Comparison of ENCODE assay signal across 8 mouse cellular contexts in the genomic region with DNA sequence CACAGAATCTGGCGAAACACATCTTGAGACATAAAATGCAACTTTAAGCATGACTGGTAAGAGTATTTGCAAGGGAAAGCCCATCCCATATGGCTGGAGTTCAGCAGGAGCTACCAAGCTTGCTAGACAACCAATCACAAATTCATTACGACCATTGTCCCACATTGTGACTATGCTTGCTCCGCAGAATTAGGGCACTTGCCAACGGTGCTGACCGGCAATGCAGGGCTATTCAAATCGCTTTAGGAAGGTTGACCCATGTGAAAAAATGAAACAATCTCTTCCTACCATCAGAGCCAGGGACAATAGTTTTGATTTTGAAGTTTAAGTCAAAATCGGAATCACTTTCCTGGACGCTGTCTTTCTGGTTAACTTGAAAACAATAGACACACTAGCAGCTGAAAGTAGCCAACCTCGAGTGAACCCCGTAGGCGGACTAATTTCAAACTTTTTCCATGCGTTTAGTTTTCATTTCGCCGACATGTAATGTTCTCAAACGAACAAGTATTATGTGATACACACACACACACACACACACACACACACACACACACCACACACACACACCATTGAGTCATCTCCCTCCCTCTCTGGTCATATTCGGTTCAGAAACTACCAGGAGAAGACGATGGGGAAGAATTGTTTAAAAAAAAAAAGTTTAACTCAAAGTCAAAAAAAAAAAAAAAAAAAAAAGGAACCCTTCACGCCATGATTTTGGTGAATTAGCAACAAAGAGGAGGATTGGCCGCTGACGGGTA. TPM values are rescaled to one million over a fixed set of nuclear protein-coding genes. Genes with fewer than 3 reads are reported as not detected.
DNase-seq lines count a peak whose midpoint lies in the region; ATAC-seq and TF ChIP-seq lines count a peak whose summit lies in the region.

Gene Kat2b, plus strand, starts transcription at position 701 of the 758 bp plus-strand sequence.

- intact Hi-C loops in heart, postnatal 10 days (cut with DNase I) = loop anchor here (2.0 to 10.0 kb wide), 4 partner anchors 54 to 122 kb away; partner anchors contain the start of genes Rab5a and Sgo1

- H3K9me3 ChIP-seq in G1E (replicated peaks) = no peaks in the 10 kb centered on the region
- no peaks in the 10 kb centered on the region for H3K9me3 ChIP-seq in lung, embryonic 14.5 days (ENCODE audit: low read depth, low read length)

- H3K4me1 ChIP-seq in G1E (ENCODE audit: insufficient read depth, low read depth, low read length) = peaks cover 37% of the 10 kb centered on the region
- peaks cover 21% of the 10 kb centered on the region for H3K4me1 ChIP-seq in bone marrow macrophage, adult 2 months (ENCODE audit: control insufficient read depth, insufficient read depth, low read length)
- peaks cover 15% of the 10 kb centered on the region for H3K4me1 ChIP-seq in lung, embryonic 14.5 days (ENCODE audit: insufficient read depth)

- no peak for DNase-seq in G1E (ENCODE audit: low spot score)
- DNase-seq in fat pad, adult 2 months (ENCODE audit: extremely low read depth, low read depth, low spot score) = peak; percentile 71
- peak; percentile 81 to 82 for DNase-seq in heart, postnatal 10 days
- peak; percentile 56 to 65 for DNase-seq in kidney, postnatal 36 days
- peak; percentile 64 for DNase-seq in lung, embryonic 14.5 days
- no peak for DNase-seq in right cerebral cortex, postnatal 4 days

- peak within 1 kb of the TSS; percentile 94 for H3K4me3 ChIP-seq in G1E (ENCODE audit: low read depth, low read length)
- H3K4me3 ChIP-seq in bone marrow macrophage, adult 2 months (ENCODE audit: insufficient read depth, low read length) = peak within 1 kb of the TSS; percentile 93
- H3K4me3 ChIP-seq in lung, embryonic 14.5 days (ENCODE audit: low read depth, low read length) = peak within 1 kb of the TSS; percentile 81

- WGBS in lung, embryonic 14.5 days = 4% methylated on average over 20 of the region's 20 CpGs

- H3K27me3 ChIP-seq in G1E (ENCODE audit: insufficient read depth, low read length) = no peaks in the 10 kb centered on the region
- H3K27me3 ChIP-seq in lung, embryonic 14.5 days (ENCODE audit: insufficient read depth, low read length) = no peaks in the 10 kb centered on the region

- H3K36me3 ChIP-seq in G1E (replicated peaks) = no peaks in the 10 kb centered on the region
- no peaks in the 10 kb centered on the region for H3K36me3 ChIP-seq in lung, embryonic 14.5 days (ENCODE audit: insufficient read depth)

- ATAC-seq in G1E (ENCODE audit: extremely low read depth, insufficient number of reproducible peaks, low FRiP score, poor library complexity, severe bottlenecking) = no peak
- no peak for ATAC-seq in lung, embryonic 14.5 days (ENCODE audit: insufficient read depth)
- ATAC-seq in neutrophil, adult 5-6 weeks (ENCODE audit: extremely low read depth, insufficient number of reproducible peaks, low FRiP score, poor library complexity, severe bottlenecking) = no peak; the same call in 1 of the 2 replicates

- no peak for TF ChIP-seq POLR2A in bone marrow macrophage, adult 2 months (IDR thresholded peaks at IDR 0.05; ENCODE audit: borderline replicate concordance, low read depth, low read length)

- H3K9ac ChIP-seq in lung, embryonic 14.5 days = peak within 1 kb of the TSS; percentile 84

- no peak for TF ChIP-seq CTCF in G1E (IDR thresholded peaks at IDR 0.05; ENCODE audit: low read depth, low read length)
- no peak for TF ChIP-seq CTCF in bone marrow macrophage, adult 2 months (IDR thresholded peaks at IDR 0.05; ENCODE audit: low read depth, low read length)
- no peak for TF ChIP-seq CTCF in lung, embryonic 14.5 days (IDR thresholded peaks at IDR 0.05; ENCODE audit: low read depth)

- H3K4me2 ChIP-seq in lung, embryonic 14.5 days = peak within 1 kb of the TSS; percentile 96

- peak within 1 kb of the TSS; percentile 91 for H3K27ac ChIP-seq in bone marrow macrophage, adult 2 months (ENCODE audit: insufficient read depth, low read depth, low read length)
- peak within 1 kb of the TSS; percentile 92 for H3K27ac ChIP-seq in lung, embryonic 14.5 days (ENCODE audit: low read depth)

RNA-seq across cellular contexts. Expression of gene Kat2b, which starts in this region (rescaled TPM):
- 27.1 and 27.7 TPM in 2 replicates for total RNA-seq in G1E (2014; fragmentation: Nextera tagmentation)
- 34.7 and 52.2 TPM in 2 replicates for total RNA-seq in G1E (2017)
- polyA plus RNA-seq in G1E (2012) = 2.1 and 2.4 TPM in 2 replicates
- polyA plus RNA-seq in bone marrow macrophage, adult 2 months (2012; ENCODE audit: insufficient read depth, insufficient read length, missing spikeins) = 34.4 and 48.5 TPM in 2 replicates
- total RNA-seq in heart, postnatal 10 days (2021) = 10 to 100 TPM; 91.6 to 95.9 TPM
- polyA plus RNA-seq in lung, embryonic 14.5 days (2014; fragmentation: Nextera tagmentation; extraction: Ambion mirVana) = 5.2 and 5.6 TPM in 2 replicates
- total RNA-seq in neutrophil, adult 5-6 weeks (2017) = 57.1 and 84.0 TPM in 2 replicates

Comparison
In these comparisons a context has a peak if more than half of its experiments do, and no peak if none do; other contexts are left out.
1. DNase-seq: peak in fat pad, adult 2 months (single experiment), heart, postnatal 10 days (2 of 2), kidney, postnatal 36 days (2 of 2) and lung, embryonic 14.5 days (single experiment); none in G1E (single experiment) and right cerebral cortex, postnatal 4 days (single experiment).
2. Peak in every context shown above with its lines, with median percentiles within 50 percentile points of each other: H3K4me3 ChIP-seq.